Mouse (Mus musculus) spleen, postnatal 10 days (tissue): ENCODE measurements around the gene Cpn1.
"Not testable (repeated sequence)": the region's sequence is repeated elsewhere in the genome, so short reads cannot be mapped to it uniquely, and the experiment has no call there.

Source experiments
- DNase-seq, 2 experiments: peaks; one replicate each; pipeline ENCODE4 v3.0.0; 2021 to 2022; ENCODE audit warnings: low spot score in 2 of 2

Gene Cpn1

GRCm38 (mm10) chr19:43981992-43982391, 4.4 kb downstream of the Cpn1 start:
- no peak for DNase-seq

GRCm38 (mm10) chr19:43980711-43981110, 5.6 kb downstream of the Cpn1 start:
- DNase-seq: no peak

GRCm38 (mm10) chr19:43977799-43978198, 8.6 kb downstream of the Cpn1 start:
- DNase-seq: no peak

- no peak for DNase-seq
Observed at GRCm38 (mm10) chr19:43976661-43977060, 9.7 kb downstream of the Cpn1 start.

GRCm38 (mm10) chr19:43974221-43974620, 12.1 kb downstream of the Cpn1 start:
- DNase-seq: no peak

- DNase-seq: no peak
Observed at GRCm38 (mm10) chr19:43973711-43974110, 12.6 kb downstream of the Cpn1 start.

GRCm38 (mm10) chr19:43972129-43972528, 14.2 kb downstream of the Cpn1 start:
- DNase-seq: no peak

GRCm38 (mm10) chr19:43968436-43969026, 17.8 kb downstream of the Cpn1 start:
- no peak for DNase-seq

- no peak for DNase-seq
Observed at GRCm38 (mm10) chr19:43966481-43966880, 19.9 kb downstream of the Cpn1 start.

- DNase-seq: peak; percentile 15 to 28
Observed at GRCm38 (mm10) chr19:43965496-43966085, 20.8 kb downstream of the Cpn1 start.

GRCm38 (mm10) chr19:43962795-43963194, 23.6 kb downstream of the Cpn1 start:
- DNase-seq: no peak

GRCm38 (mm10) chr19:43961185-43961584, 25.2 kb downstream of the Cpn1 start:
- peak in 1 of 2 experiments; percentile 49 for DNase-seq

GRCm38 (mm10) chr19:43960014-43960413, 26.3 kb downstream of the Cpn1 start:
- DNase-seq: no peak

GRCm38 (mm10) chr19:43959162-43959561, 27.2 kb downstream of the Cpn1 start:
- peak; percentile 43 to 77 for DNase-seq

GRCm38 (mm10) chr19:43957881-43958280, 28.5 kb downstream of the Cpn1 start:
- no peak for DNase-seq

- no peak for DNase-seq
Observed at GRCm38 (mm10) chr19:43957402-43957801, 29.0 kb downstream of the Cpn1 start.

GRCm38 (mm10) chr19:43955266-43955665, 31.1 kb downstream of the Cpn1 start:
- DNase-seq: no peak

- no peak for DNase-seq
Observed at GRCm38 (mm10) chr19:43954864-43955263, 31.5 kb downstream of the Cpn1 start.

GRCm38 (mm10) chr19:43952936-43953335, 33.4 kb downstream of the Cpn1 start:
- not testable (repeated sequence) for DNase-seq

GRCm38 (mm10) chr19:43949111-43949810, 37.1 kb downstream of the Cpn1 start:
- DNase-seq: no peak

- no peak for DNase-seq
Observed at GRCm38 (mm10) chr19:43944566-43944965, 41.8 kb downstream of the Cpn1 start.

- DNase-seq: no peak
Observed at GRCm38 (mm10) chr19:43943076-43943475, 43.3 kb downstream of the Cpn1 start.
